Mouse (Mus musculus) brown adipose tissue, adult 24 weeks (tissue): ENCODE results near the gene Agbl5. TPM values are rescaled to one million over a fixed set of nuclear protein-coding genes. Genes with fewer than 3 reads are reported as not detected.
A peak's percentile ranks its signal among the peaks of the same experiment; 100 is the strongest.

Source experiments
- H3K27ac ChIP-seq: fragments of 200-500 bp; replicated peaks from 2 replicates; pipeline ENCODE4 v1.5.1; 2012; ENCODE audit warnings: low read depth, mild to moderate bottlenecking, low read length
- H3K4me1 ChIP-seq: fragments of 200-500 bp; 2 replicates; pipeline ENCODE4 v1.6.1; 2012; ENCODE audit warnings: low read length, mixed read lengths; ENCODE audit not compliant: control insufficient read depth, insufficient read depth, insufficient read length
- H3K4me3 ChIP-seq: fragments of 200-500 bp; 2 replicates; pipeline ENCODE4 v1.5.1; 2012; ENCODE audit warnings: low read depth, mild to moderate bottlenecking, low read length, moderate library complexity; ENCODE audit not compliant: insufficient read depth
- polyA plus RNA-seq: library from polyadenylated mRNA; stranded (reverse); fragments of >200 nt; gene quantifications from 2 replicates; pipeline ENCODE4 v1.2.4, GENCODE M21; 2012; ENCODE audit not compliant: missing spikeins, insufficient read depth, insufficient read length

Gene Agbl5
- polyA plus RNA-seq, 1 experiment, result 1.7 TPM

DNA sequence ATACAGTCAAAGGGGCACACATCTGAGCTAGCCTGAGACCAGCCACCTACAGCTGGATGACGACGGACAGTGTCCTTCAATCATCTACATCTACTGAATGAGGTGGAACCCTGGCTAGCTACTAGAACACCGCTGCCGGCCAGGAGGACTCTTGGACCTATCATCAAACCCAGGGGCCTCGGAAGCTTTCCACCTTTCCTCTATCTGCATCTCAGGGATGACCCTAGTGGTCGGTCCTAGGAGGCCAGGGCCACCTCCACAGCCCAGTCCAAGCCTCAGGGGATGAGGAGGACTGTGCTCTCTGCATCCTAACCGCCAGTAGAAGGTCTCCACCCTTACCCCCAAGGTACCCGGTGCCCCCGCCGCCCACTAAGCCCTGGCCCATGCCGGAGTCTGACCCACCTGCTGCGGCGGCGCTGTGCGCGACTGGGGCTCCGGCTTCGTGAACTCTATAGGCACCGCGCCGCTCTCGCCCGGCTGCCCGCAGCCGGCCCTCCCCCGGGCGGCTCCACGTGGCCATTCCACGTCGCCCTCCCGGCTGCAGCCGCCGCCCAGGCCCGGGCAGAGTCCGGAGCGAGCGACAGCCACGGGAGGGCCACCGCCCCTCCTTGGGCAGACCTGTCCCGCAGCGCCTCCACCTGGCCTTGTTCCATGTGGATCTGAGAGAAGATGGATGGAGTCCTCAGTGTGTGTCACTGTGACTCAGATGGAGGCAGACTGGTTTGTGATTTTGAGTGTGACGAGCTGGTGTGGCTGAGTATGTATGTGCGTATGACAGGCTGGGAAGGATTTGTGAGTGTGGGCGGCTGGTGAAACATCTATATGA is 56.7 kb downstream of the Agbl5 start, which contains the start of gene Cgref1:
Gene Cgref1 (minus strand): TSS at position 636 of the 826 bp plus-strand sequence.
- Histone ChIP-seq H3K4me3 (peak within 1 kb of the TSS; percentile 46), H3K4me1 (0 out of 2 replicates have a peak, but pooled peaks cover 10% of the 10 kb centered on the region), H3K27ac (no peak within 1 kb of the TSS)

DNA sequence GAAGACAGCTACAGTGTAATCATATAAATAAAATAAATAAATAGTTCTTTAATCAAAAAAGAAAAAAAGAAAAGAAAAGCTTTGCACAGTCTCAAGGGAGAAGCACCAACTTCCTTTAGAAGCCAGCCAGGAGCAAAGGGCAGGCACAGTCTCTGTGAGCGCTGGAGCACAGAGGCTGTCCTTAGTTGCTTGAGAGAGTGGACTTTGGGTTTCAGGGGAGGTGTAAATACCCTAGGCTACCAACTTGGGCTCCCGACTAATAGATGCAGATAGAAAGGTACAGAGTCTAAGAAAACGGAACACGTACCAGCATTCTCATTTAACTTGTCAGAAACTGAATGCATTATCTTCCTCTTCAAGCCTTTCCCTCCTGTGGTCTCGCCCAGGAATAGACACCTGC is 60.1 kb downstream of the Agbl5 start:
- Histone ChIP-seq H3K4me3 (no peak overlapping the region), H3K4me1 (peaks cover 20% of the 10 kb centered on the region), H3K27ac (peak overlapping the region; percentile 72)

DNA sequence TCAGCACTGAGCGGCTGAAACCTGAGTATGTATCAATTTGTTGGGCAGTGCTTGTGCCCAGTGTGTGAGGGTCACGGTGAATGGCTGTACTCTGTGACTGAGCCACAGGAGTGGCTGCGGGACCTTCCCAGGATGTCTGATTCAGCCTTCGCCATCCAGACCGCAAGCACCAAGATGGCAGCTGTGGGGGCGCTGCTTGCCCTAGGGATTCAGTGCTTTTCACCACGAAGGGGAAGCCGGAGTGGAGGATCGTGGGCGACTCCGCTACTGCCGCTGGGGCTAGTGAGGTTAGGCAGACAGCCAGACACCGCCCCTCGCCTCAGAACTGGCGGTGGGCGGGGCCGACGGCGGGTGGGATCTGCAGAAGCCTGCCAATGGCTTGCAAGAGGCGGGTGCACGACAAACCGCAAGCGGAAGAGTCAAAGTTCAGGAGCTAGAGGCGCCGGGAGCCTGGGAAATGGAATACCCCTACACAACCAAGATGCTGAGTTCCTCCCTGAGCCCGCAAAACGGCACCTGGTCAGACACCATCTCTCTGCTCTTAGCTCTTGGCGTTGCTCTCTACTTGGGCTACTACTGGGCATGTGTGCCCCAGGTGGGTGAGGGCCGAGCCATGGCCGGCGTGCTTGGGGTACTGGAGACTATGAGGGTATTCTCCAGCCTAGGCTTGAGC is 61.3 kb downstream of the Agbl5 start:
- peak overlapping the region; percentile 84 for H3K4me3 ChIP-seq
- H3K27ac ChIP-seq, result peak overlapping the region; percentile 72
- peaks cover 20% of the 10 kb centered on the region for H3K4me1 ChIP-seq

DNA sequence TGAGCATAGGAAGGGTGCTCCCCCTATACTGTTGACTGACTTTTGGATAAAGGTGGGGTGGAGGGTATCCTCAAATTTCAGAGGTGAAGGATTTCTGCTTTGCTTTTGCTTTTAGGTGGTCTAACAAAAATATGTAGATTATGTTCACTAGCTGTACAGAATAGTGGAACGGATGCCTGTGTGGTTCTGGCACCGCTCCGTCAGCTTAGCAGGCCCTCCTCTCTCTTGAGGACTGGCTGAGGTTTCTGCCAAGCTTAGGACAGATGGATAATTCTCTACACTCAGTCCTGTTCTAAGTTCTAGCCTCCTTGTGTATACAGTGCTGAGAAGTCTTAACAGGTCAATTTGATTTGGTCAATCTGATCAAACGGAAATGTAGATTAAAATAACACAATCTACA is 62.0 kb downstream of the Agbl5 start:
- Histone ChIP-seq H3K27ac (0 out of 2 replicates have a peak overlapping the region, but pooled peaks have one; percentile 29), H3K4me3 (peak overlapping the region; percentile 84), H3K4me1 (peaks cover 18% of the 10 kb centered on the region)

- Histone ChIP-seq H3K4me3 (no peak overlapping the region), H3K4me1 (peaks cover 16% of the 10 kb centered on the region), H3K27ac (0 out of 2 replicates have a peak overlapping the region, but pooled peaks have one; percentile 11)
These were observed 62.4 kb downstream of the Agbl5 start for GRCm38 (mm10) chr5:30950922-30951321.

- no peak overlapping the region; the same call in 1 of the 2 replicates for H3K27ac ChIP-seq
- peaks cover 16% of the 10 kb centered on the region for H3K4me1 ChIP-seq
- no peak overlapping the region for H3K4me3 ChIP-seq
These were observed 63.2 kb downstream of the Agbl5 start for GRCm38 (mm10) chr5:30951706-30952105.

GRCm38 (mm10) chr5:30952551-30952950 is 64.1 kb downstream of the Agbl5 start:
- Histone ChIP-seq H3K4me3 (no peak overlapping the region), H3K4me1 (peaks cover 16% of the 10 kb centered on the region), H3K27ac (no peak overlapping the region)

- peaks cover 26% of the 10 kb centered on the region for H3K4me1 ChIP-seq
- no peak overlapping the region for H3K27ac ChIP-seq
- H3K4me3 ChIP-seq, result no peak overlapping the region
These were observed 65.6 kb downstream of the Agbl5 start for GRCm38 (mm10) chr5:30954065-30954464.

GRCm38 (mm10) chr5:30954556-30954955 is 66.1 kb downstream of the Agbl5 start:
- H3K4me1 ChIP-seq, result peaks cover 26% of the 10 kb centered on the region
- no peak overlapping the region for H3K4me3 ChIP-seq

GRCm38 (mm10) chr5:30955751-30956150 is 67.3 kb downstream of the Agbl5 start:
- H3K4me1 ChIP-seq, result peaks cover 26% of the 10 kb centered on the region
- no peak overlapping the region for H3K4me3 ChIP-seq
- H3K27ac ChIP-seq, result no peak overlapping the region

More at GRCm38 (mm10) chr5:30954556-30954955, 66.1 kb downstream of the Agbl5 start:
- H3K27ac ChIP-seq, result no peak overlapping the region

Other genes with a start within 250 kb of the Agbl5 start
- 20.9 and 21.8 TPM in 2 replicates for gene Slc35f6, start 240.8 kb upstream of the Agbl5 start, polyA plus RNA-seq
- gene Cenpa, start 221.9 kb upstream of the Agbl5 start, polyA plus RNA-seq, result 4.2 and 13.7 TPM in 2 replicates
- not detected in 2 replicates for gene Dpysl5, start 177.1 kb upstream of the Agbl5 start, polyA plus RNA-seq
- 35.6 and 69.3 TPM in 2 replicates for gene Mapre3, start 74.1 kb upstream of the Agbl5 start, polyA plus RNA-seq
- gene Tmem214, start 20.7 kb upstream of the Agbl5 start, polyA plus RNA-seq, result 18.2 and 30.3 TPM in 2 replicates
- gene Ost4, start 19.1 kb downstream of the Agbl5 start, polyA plus RNA-seq, result 357 and 467 TPM in 2 replicates
- 2.4 and 3.6 TPM in 2 replicates for gene Emilin1, start 24.7 kb downstream of the Agbl5 start, polyA plus RNA-seq
- gene Khk, start 32.7 kb downstream of the Agbl5 start, polyA plus RNA-seq, result 27.8 and 28.8 TPM in 2 replicates
- gene Cgref1, start 56.9 kb downstream of the Agbl5 start, polyA plus RNA-seq, result 1.0 TPM in 1 of 2 replicates, not detected in the other
- 51.9 and 74.1 TPM in 2 replicates for gene Preb, start 71.7 kb downstream of the Agbl5 start, polyA plus RNA-seq
- not detected in 2 replicates for gene Tcf23, start 80.0 kb downstream of the Agbl5 start, polyA plus RNA-seq
- 156 and 168 TPM in 2 replicates for gene Atraid, start 159.6 kb downstream of the Agbl5 start, polyA plus RNA-seq
- 8.2 and 10.3 TPM in 2 replicates for gene Slc5a6, start 160.2 kb downstream of the Agbl5 start, polyA plus RNA-seq
- 6.8 and 19.9 TPM in 2 replicates for gene Cad, start 166.1 kb downstream of the Agbl5 start, polyA plus RNA-seq
- gene Dnajc5g, start 217.6 kb downstream of the Agbl5 start, polyA plus RNA-seq, result not detected in 2 replicates
- gene Slc30a3, start 219.5 kb downstream of the Agbl5 start, polyA plus RNA-seq, result not detected in 2 replicates
- 3.2 and 4.2 TPM in 2 replicates for gene Trim54, start 228.0 kb downstream of the Agbl5 start, polyA plus RNA-seq